Mouse (Mus musculus): ENCODE results near the gene Dpp10.

The Dpp10 gene

GRCm38 (mm10) chr1:123316886-123317285, 728.5 kb downstream of the Dpp10 start:
- ATAC-seq (ENCODE audit: insufficient number of reproducible peaks, low FRiP score, low TSS enrichment) = no peak
